Mouse (Mus musculus) layer of hippocampus, adult 11-12 months (tissue): ENCODE data around the gene Map3k7cl.

ENCODE experiments used
- DNase-seq: peaks from one replicate; pipeline ENCODE4 v3.0.0; 2022; ENCODE audit warnings: low spot score

The Map3k7cl gene

GRCm38 (mm10) chr16:87635841-87636240 is 82.7 kb downstream of the Map3k7cl start:
- DNase-seq: no peak

- peak; percentile 35 for DNase-seq
Measured at GRCm38 (mm10) chr16:87638098-87638497, 85.0 kb downstream of the Map3k7cl start.

DNA sequence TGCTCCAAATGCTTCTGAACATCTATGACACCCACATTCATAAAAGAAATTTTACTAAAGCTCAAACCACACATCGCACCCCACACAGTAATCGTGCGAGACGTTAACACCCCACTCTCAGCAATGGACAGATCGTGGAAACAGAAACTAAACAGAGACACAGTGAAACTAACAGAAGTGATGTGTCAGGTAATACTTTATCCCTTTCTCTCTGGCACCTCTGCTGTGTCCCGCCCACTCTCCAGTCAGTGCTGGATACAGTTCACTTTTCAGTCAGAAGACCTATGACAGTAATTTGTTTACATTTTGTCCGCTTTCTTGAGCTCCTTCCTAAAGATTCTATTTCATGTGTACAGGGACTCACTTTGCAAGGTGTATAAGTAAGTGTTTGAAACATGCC is 89.1 kb downstream of the Map3k7cl start:
- no peak for DNase-seq

DNA sequence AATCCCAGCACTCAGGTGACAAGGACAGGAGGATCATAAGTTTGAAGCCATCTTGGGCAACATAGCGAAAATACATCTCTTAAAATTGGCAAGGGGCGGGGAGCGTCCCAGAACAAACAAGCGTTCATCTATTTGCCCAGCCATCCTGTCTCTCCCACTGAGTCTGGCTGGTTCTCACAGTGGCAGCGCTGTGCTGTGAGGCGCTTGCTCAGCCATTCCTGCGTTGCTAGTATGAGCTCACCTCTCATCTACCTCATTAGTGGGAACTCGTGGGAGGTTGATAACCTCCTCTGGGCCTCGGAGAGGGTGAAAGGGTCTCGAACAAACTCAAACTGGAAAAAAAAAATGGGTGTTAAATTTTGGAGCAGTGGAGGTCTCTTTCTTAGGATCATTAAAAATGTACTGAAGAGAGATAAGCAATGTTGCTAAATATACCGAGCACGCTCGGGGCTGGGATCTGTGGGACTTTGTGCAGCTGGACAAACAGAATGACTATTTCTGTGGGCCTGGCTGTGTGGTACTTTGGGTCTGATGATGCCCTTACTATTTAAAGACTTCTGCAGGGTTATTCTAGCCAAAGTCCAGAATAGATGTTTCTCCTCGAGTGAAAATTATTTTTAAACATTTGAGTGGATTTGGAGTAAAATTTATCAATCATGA is 91.1 kb downstream of the Map3k7cl start:
- no peak for DNase-seq
